1 mouse cellular context compared by ENCODE assay signal in genomic region chr2:152905036-152905829, GRCm38 (mm10).
TF ChIP-seq lines count a peak whose summit lies in the region.

No protein-coding gene starts in this region.

TF ChIP-seq in CH12.LX, 34 proteins besides CTCF, POLR2A, EP300 and RAD21 (continued from another document):
- TF ChIP-seq BHLHE40 (IDR thresholded peaks at IDR 0.05; ENCODE audit: low read depth, low read length), result no peak
